Mouse (Mus musculus): Measurements from ENCODE around the gene Ror1. TPM values are rescaled to one million over a fixed set of nuclear protein-coding genes. Genes with fewer than 3 reads are reported as not detected.

The Ror1 gene
- total and polyA plus RNA-seq, 3 experiments, result 1.4 to 6.4 (median 4.4) TPM

GRCm38 (mm10) chr4:100252646-100253045 lies 157.1 kb downstream of the Ror1 start:
- no peak for DNase-seq

DNA sequence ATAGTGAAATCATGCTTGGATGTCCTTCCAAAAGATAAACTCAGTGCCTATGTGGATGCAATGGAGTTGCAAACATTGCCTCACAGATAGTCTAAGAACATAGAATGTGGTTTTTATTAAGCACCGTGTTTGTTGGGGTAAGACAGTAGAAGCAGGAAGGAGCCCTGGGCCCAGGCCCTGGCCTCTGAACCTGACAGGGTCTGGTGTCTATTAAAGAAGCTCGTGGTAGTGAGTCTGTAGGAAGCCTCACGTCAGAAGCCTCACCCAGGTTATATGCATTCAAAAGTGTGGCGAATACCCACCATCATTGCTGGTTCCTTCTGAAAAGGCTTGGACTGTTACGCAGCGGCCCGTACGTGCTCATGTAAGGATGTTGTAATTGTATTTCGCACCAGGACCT lies 157.8 kb downstream of the Ror1 start:
- DNase-seq, result no peak

DNA sequence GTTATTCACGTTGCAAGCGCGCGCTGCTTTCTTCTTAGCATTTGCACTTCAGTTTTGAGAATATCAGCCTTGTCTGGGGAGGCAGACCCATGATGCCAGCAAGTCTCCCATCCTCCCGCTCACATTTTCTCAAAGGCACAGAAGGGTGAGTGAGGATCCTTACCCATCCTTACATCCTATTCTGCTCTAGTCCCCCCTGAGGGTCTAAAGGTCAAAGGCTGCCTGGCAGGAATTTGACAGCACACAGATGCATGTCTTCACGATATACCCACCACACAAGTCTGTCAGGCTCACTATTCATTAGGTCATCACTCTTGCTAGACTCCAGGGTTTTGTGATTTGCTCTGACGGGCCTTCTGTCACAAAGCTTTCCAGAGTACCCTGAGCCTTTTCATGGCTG lies 158.2 kb downstream of the Ror1 start:
- no peak for DNase-seq

DNA sequence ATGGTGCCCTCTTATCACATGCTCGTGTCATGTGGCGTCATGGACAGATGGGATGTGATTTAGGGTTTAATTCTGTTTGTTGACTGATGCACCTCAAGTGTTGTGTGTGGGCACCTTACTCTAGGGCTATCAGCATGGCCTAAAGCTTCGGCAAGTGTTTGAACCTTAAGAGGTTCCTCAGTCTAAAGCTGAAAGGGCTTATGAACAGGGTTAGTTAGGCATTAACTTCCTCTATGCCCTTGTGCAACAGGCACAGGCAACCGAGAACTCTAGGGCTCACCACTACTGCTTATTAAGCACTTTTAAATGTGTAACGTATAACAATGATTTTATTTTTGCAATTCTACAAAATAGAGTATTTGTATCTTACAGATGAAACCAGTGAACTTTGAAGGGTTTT lies 162.9 kb downstream of the Ror1 start:
- no peak for DNase-seq

DNA sequence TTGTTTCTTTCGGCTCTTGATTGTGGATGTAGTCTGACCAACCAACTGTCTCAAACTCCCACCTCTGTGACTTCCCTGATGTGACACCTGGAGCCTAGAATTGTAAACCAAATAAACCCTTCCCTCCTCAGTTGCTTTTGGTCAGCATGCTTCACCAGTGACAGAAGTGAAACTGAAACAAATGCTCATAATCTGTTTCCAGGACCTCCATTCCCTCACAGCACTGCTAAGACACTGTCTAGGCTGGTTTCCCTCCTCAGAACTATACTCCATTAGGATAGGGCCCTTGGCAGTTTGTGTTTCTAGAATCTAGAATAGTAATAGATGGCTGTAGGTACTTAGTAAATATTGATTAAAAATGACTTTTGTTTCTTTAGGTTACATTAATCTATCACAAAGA lies 168.3 kb downstream of the Ror1 start:
- DNase-seq, result no peak

GRCm38 (mm10) chr4:100271059-100271735 lies 175.6 kb downstream of the Ror1 start:
- DNase-seq, result no peak

DNA sequence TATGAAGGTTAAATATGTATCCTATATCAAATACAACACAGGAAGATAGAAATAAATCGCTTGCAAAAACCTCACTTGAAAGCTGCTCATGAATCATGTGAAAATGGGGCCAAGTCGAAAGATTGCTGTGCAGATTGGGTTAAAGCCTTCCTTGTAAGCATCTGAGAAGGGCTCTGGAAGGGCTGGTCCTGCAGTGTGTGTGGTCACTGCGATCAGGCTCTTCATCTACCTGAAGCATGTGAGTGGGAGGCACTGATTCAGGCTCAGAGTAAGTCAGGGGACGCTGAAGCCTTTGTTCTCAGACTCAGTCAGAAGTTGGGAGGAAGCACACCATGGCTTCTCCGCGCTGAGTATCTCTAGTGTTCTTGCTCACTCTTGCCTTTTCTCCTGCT lies 176.1 kb downstream of the Ror1 start:
- no peak for DNase-seq

DNA sequence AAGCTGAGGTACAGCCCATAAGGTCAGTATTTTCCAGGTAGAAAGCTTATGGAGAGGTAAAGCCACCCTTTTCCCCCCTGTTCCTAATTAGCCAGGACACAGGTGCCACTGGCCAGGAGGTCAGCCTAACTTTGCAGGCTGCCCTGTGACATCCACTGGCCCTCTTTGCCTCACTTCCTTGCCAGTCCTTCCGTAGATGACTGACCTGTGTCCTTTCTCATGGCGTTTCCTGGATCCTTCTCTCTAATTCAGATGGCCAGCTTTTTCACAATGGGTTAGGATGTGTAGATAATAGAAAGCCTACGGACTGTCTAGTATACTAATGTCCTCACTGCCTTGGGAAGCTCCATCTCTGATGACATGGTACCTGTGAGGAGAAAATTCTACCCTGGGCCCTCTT lies 177.8 kb downstream of the Ror1 start:
- DNase-seq, result no peak

GRCm38 (mm10) chr4:100273807-100274480 lies 178.4 kb downstream of the Ror1 start:
- no peak for DNase-seq

- no peak for DNase-seq
Observed at GRCm38 (mm10) chr4:100276482-100276881, 180.9 kb downstream of the Ror1 start.

- DNase-seq, result no peak
Observed at GRCm38 (mm10) chr4:100276970-100277369, 181.4 kb downstream of the Ror1 start.

GRCm38 (mm10) chr4:100283171-100283880 lies 187.7 kb downstream of the Ror1 start:
- DNase-seq, result no peak

- no peak for DNase-seq
Observed at GRCm38 (mm10) chr4:100284528-100284927, 188.9 kb downstream of the Ror1 start.

DNA sequence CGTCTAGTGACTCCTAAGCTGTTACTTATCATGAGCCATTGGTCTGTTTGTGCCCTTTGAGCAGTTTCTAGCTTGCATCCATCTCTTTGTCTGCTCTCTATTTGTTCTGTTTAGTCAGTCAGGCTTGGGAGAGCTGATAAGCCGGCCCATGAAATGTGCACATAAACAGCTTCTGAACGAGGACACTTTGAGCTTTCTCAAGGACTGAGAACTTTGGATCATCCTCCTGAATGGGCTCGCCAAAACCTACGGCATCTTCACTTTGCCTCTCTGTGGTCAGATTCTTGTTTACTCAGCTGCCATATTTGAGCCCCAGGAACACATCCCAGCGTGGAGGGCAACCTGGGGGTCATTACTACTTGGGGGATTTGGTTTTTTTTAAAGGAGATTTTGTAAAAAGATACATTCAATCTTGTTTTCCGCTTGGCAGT lies 190.5 kb downstream of the Ror1 start:
- DNase-seq, result no peak

GRCm38 (mm10) chr4:100286800-100287199 lies 191.2 kb downstream of the Ror1 start:
- no peak for DNase-seq

DNA sequence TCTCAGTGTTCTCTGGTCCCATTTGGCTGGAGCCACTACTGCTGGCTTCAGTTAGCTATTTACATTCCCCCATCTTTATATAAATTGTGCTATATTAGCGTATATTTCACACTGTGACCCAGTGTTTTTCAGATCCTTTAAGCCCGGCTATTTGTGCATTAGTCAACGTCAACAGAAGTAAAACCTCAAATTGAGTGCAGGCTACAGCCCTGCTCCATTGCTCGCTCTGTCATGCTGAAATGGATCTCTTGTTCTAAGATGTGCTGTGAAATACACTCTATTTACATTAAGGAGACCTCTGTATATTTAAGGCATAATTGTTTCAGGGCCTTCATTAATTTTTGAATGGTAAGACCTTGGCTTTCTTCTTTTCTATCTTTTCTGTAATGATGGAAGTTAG lies 192.2 kb downstream of the Ror1 start:
- DNase-seq, result no peak

DNA sequence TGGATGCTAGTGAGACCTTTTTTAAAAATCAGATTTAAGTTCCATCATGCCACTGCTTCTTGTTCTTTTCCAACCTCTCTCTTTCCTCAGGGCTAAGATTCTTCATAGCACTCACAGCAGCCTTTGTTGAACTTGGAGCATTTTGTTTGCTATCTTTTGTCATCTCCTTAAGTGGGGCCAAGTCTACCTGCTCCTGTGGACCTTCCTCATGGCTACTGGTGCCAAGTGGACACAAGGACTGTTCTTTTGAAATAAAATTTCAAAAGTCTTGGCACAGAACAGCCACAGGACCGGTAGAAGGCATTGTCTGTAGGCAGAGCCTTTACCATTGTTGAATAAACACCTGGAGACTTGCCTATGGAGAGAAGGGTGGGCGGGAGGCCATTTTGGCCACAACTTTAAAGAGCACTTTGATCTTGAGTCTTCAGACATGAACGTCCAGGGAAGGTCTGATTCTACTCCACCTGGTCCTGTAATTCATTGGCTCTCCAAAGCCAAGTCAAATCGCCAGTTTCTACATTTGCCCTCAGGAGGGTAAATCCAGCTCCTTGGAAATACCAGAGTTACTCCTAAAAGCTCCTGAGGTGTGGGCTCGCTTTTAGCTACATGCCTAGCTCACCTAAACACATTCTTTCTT lies 195.5 kb downstream of the Ror1 start:
- DNase-seq, result no peak

- DNase-seq, result no peak
Observed at GRCm38 (mm10) chr4:100297678-100298077, 202.1 kb downstream of the Ror1 start.

DNA sequence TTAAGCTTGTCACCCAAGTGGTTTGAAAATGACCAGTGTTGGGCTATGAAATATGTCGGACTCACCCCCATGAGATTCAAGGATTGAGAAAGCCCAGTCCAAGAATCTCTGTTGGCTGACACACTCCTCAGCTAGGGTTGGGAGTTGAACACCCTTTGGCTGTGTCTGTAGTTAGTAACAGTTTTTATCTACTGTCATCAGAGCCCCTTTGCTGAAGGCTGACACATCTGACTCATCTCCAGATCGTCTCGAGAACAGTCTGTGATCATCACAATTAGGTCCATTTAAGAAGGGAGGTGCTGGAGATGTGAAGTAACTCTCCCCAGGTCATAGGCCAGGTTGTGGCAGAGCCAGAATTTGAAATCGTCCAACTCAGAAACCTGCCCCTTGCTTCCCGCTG lies 203.0 kb downstream of the Ror1 start:
- DNase-seq, result peak; percentile 24

DNA sequence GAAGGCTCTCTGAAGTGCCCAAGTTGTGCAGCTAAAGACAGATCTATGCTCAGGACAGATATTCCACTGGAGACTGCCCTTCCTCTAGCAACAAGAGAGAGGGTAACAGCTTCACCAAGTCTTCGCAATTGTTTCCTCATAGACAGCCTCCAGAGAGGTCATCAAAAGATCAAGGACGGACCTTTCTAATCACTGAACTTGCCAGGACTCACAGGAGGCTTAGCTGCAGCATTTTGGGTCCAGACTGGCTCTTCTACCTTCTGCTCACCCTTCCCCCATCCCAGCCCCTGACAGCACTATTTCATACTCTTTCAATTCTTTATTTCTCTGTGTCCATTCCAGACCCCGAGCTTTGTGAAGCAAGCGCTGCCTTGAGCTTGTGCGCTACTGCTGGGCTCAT lies 204.6 kb downstream of the Ror1 start:
- peak; percentile 57 for DNase-seq

GRCm38 (mm10) chr4:100301423-100301822 lies 205.8 kb downstream of the Ror1 start:
- DNase-seq, result no peak

GRCm38 (mm10) chr4:100307365-100307764 lies 211.8 kb downstream of the Ror1 start:
- no peak for DNase-seq

Measured in adrenal gland, adult 2 months (tissue).